Mouse (Mus musculus) neutrophil, adult 59 days (primary cell): ENCODE data around the gene Fam229b. TPM values are rescaled to one million over a fixed set of nuclear protein-coding genes. Genes with fewer than 3 reads are reported as not detected.

ENCODE experiments used
- total RNA-seq, 2 experiments: library from RNA; stranded (reverse); gene quantifications; 1 replicate in 1 of 2; 2 replicates in 1 of 2; pipeline ENCODE4 v1.2.4; 2023

Fam229b gene
- 1 to 10 TPM in 1 of 2 experiments, not detected in 1; 1.1 TPM for total RNA-seq

DNA sequence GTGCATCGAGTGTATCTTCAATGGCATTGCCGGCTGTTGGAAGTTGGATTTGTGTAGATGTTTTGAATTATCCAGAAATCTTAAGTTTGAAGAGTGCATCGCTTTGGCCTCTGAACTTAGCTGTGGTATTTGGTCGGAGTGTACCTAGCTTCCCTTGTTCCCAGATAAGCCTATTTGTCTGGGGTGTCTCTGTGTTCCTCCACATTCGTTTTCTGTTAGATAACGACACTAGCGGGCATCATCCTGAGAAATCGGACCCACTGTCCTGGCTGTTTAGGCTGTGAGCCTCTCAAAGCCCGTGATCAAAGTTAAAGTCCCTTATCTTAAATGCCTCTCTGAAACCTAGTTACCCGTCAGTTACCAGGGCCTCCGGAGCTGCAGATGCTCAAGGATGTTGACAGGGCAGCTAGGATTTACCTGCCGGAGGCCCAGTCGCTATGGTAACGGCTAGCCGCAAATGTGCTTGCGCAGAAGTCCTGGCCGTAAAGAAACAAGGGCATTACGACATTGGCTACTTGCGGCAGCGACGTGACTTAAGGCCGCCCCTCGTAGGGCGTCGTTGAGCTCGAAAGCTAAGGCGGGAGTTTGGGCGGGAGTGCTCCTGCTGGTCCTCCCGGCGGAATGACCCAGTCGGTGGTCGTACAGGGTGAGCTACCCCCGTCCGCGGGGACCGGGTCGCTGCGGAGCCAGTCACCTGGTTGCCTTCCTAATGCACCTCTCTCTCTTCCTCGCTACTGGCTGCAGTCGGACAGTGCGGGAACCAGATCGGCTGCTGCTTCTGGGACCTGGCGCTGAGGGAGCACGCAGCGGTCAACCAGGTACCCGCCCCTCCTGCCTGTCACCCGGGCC, at the start of gene Fam229b, which contains the start of gene Tube1:
TSS of gene Fam229b (minus strand) at position 453 of the 849 bp plus-strand sequence.
TSS of gene Tube1 (plus strand) at position 515 of the 849 bp plus-strand sequence.

DNA sequence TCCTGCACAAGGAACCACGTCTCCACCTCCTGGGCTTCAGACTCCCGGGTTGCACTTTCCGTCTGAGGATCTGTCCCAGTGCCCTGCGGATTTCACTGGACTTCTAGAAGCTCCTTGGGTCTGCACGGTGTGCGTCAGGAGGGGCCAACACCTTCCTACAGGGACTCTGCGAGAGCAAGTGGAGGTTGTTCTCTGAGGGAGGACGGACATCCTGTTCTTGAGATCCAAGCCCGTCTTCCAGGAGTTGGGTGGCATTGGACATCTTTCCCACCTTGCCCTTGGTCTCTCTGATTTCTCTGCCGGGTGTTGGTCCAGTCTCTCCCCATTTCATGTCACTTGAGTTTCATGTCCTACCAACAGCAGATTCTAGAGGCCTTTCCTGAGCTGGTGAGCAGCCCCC, 30.0 kb upstream of the Fam229b start, which contains the start of gene Ccn6:
TSS of gene Ccn6 (minus strand) at position 101 of the 400 bp plus-strand sequence.

Other genes starting within 250 kb of the Fam229b start
- gene Lama4, start 168.4 kb downstream of the Fam229b start, total RNA-seq: under 1 TPM; 0.62 to 0.82 TPM
- 1 to 10 TPM; 6.3 to 6.7 TPM for gene Tube1, start 62 bp upstream of the Fam229b start, total RNA-seq
- 10 to 100 TPM; 12.3 to 19.4 TPM for gene Ccn6, start 29.9 kb upstream of the Fam229b start, total RNA-seq
- 1 to 10 TPM; 6.7 to 8.8 TPM for gene Fyn, start 234.9 kb upstream of the Fam229b start, total RNA-seq